Mouse (Mus musculus) layer of hippocampus, adult 9-10 months (tissue): ENCODE measurements around the gene Lrrc32.

ENCODE experiments used
- DNase-seq: peaks from one replicate; pipeline ENCODE4 v3.0.0; 2022; ENCODE audit warnings: low spot score

The Lrrc32 gene

GRCm38 (mm10) chr7:98489131-98489530 lies at the start of gene Lrrc32:
Lrrc32 (plus strand) TSS chr7:98489283.
- DNase-seq, result no peak

- no peak for DNase-seq
Measured at GRCm38 (mm10) chr7:98439956-98440466, 49.1 kb upstream of the Lrrc32 start, which contains the start of gene Gucy2d. Gucy2d (plus strand) TSS chr7:98440416.

- DNase-seq, result no peak
Measured at GRCm38 (mm10) chr7:98446873-98447272, 42.2 kb upstream of the Lrrc32 start.

- no peak for DNase-seq
Measured at GRCm38 (mm10) chr7:98447585-98448308, 41.3 kb upstream of the Lrrc32 start.

- no peak for DNase-seq
Measured at GRCm38 (mm10) chr7:98448309-98448630, 40.8 kb upstream of the Lrrc32 start.

- no peak for DNase-seq
Measured at GRCm38 (mm10) chr7:98449696-98450095, 39.4 kb upstream of the Lrrc32 start.

GRCm38 (mm10) chr7:98454397-98455120 lies 34.5 kb upstream of the Lrrc32 start:
- no peak for DNase-seq

GRCm38 (mm10) chr7:98460319-98460718 lies 28.8 kb upstream of the Lrrc32 start:
- no peak for DNase-seq

GRCm38 (mm10) chr7:98469089-98469488 lies 20.0 kb upstream of the Lrrc32 start:
- no peak for DNase-seq

GRCm38 (mm10) chr7:98472529-98472928 lies 16.6 kb upstream of the Lrrc32 start:
- no peak for DNase-seq

- DNase-seq, result no peak
Measured at GRCm38 (mm10) chr7:98474558-98474957, 14.5 kb upstream of the Lrrc32 start.

GRCm38 (mm10) chr7:98477153-98477552 lies 11.9 kb upstream of the Lrrc32 start:
- no peak for DNase-seq

GRCm38 (mm10) chr7:98480481-98480880 lies 8.6 kb upstream of the Lrrc32 start:
- no peak for DNase-seq

- DNase-seq, result peak; percentile 48
Measured at GRCm38 (mm10) chr7:98481066-98481734, 7.9 kb upstream of the Lrrc32 start.

- no peak for DNase-seq
Measured at GRCm38 (mm10) chr7:98481861-98482260, 7.2 kb upstream of the Lrrc32 start.

- no peak for DNase-seq
Measured at GRCm38 (mm10) chr7:98482551-98483267, 6.4 kb upstream of the Lrrc32 start.

- no peak for DNase-seq
Measured at GRCm38 (mm10) chr7:98483268-98483607, 5.8 kb upstream of the Lrrc32 start.

- no peak for DNase-seq
Measured at GRCm38 (mm10) chr7:98484878-98485277, 4.2 kb upstream of the Lrrc32 start.

GRCm38 (mm10) chr7:98485508-98485907 lies 3.6 kb upstream of the Lrrc32 start:
- no peak for DNase-seq

GRCm38 (mm10) chr7:98486471-98486917 lies 2.6 kb upstream of the Lrrc32 start:
- no peak for DNase-seq

GRCm38 (mm10) chr7:98487202-98487980 lies 1.7 kb upstream of the Lrrc32 start:
- DNase-seq, result no peak
